Mouse (Mus musculus) neural tube, embryonic 12.5 days (tissue): ENCODE data around the gene Mtrex. TPM values are rescaled to one million over a fixed set of nuclear protein-coding genes. Genes with fewer than 3 reads are reported as not detected.

Experiments used
- ATAC-seq: fragments of 200-750 bp; cut with Nextera tagmentation; 2 replicates; pipeline ENCODE4 v1.8.0; 2017; ENCODE audit warnings: low read depth, mild to moderate bottlenecking, moderate TSS enrichment, moderate library complexity; ENCODE audit not compliant: low FRiP score
- H3K27ac ChIP-seq: fragments of 300-500 bp; sonication (generic); 2 replicates; pipeline ENCODE4 v1.5.1; 2016
- H3K27me3 ChIP-seq: fragments of 300-500 bp; sonication (generic); replicated peaks from 2 replicates; pipeline ENCODE4 v1.6.1; 2016; ENCODE audit warnings: mild to moderate bottlenecking
- H3K36me3 ChIP-seq: fragments of 300-500 bp; sonication (generic); 2 replicates; pipeline ENCODE4 v1.6.1; 2016; ENCODE audit warnings: mild to moderate bottlenecking
- H3K4me1 ChIP-seq: fragments of 300-500 bp; sonication (generic); 2 replicates; pipeline ENCODE4 v1.6.1; 2016
- H3K4me2 ChIP-seq: fragments of 300-500 bp; sonication (generic); replicated peaks from 2 replicates; pipeline ENCODE4 v1.6.1; 2016; ENCODE audit warnings: mild to moderate bottlenecking
- H3K4me3 ChIP-seq: fragments of 300-500 bp; sonication (generic); 2 replicates; pipeline ENCODE4 v1.5.1; 2016
- H3K9ac ChIP-seq: fragments of 300-500 bp; sonication (generic); 2 replicates; pipeline ENCODE4 v1.6.1; 2016; ENCODE audit warnings: mild to moderate bottlenecking
- H3K9me3 ChIP-seq: fragments of 300-500 bp; sonication (generic); 2 replicates; pipeline ENCODE4 v1.6.1; 2016; ENCODE audit warnings: mild to moderate bottlenecking
- WGBS: fragments of 180-500 bp; shearing (Covaris S2); methylation state at CpG from one replicate; pipeline ENCODE4 v1.1.7; 2016; 5-methylcytosine and 5-hydroxymethylcytosine counted together
- polyA plus RNA-seq: library from polyadenylated mRNA; unstranded; fragments of >200 nt; fragmentation: Nextera tagmentation; extraction: Ambion mirVana; gene quantifications from 2 replicates; pipeline ENCODE4 v1.2.1, GENCODE M21; 2016

Mtrex gene
- polyA plus RNA-seq, 1 experiment from 2014 or later = 88.9 TPM

DNA sequence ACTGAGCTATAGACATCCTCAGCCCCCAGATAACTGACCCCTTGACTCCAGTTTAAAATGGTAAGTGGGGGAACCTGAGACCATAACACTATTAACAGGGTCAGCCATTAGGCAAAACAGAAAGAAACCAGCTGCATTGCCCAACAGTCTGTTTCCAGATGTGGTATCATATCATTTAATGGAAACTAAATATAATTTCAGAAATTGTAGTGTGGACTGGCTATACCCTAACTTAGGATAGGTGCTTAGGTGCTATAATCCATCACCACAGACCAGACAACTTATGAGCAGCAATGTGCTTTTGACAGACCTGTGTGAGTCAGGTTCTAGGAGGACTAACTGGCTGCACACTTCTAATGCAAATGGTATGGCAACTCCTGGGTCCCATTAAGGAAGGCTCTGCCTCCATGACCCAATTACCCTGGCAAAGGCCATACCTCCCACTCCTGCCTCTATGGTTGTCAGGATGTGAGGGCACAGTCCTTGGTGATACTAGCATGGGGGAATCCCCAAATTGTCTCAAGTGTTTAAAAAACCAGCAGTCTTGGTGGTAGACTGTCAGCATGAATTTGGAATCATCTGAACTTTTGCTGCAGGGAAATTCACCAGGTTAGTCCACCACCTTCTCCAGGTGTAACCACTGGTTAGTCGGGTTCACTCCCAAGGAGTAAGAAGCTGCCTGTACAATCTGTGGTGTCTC is 64.1 kb downstream of the Mtrex start:
- no peaks in the 10 kb centered on the region for H3K4me1 ChIP-seq
- no peak overlapping the region for H3K4me3 ChIP-seq
- H3K9me3 ChIP-seq = no peaks in the 10 kb centered on the region
- no peak overlapping the region for H3K27ac ChIP-seq
- H3K9ac ChIP-seq = no peak overlapping the region
- H3K4me2 ChIP-seq = no peak overlapping the region
- peaks cover 52% of the 10 kb centered on the region for H3K36me3 ChIP-seq
- no peak for ATAC-seq
- H3K27me3 ChIP-seq = no peaks in the 10 kb centered on the region
- 92% methylated on average over 1 of the region's 1 CpGs for WGBS

DNA sequence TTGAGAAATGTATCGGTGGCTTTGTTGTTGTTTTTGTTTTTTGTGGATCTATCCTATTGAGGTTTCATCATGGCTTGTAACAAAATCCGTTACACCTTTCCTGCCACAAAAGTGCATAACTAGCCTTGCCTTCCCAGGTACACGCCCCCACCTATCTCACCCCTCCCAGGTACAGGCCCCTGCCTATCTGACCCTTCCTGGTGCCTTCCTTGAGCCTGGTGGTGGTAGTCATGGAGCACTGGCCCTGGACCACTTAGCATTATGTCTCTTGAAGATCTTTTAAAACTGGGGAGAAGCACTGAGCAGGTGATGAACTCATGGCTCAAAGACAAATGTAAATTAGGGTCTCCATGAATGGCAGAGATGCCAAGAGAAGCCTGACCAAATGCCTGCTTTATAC is 64.9 kb downstream of the Mtrex start:
- no peak for ATAC-seq
- Histone ChIP-seq H3K9ac (no peak overlapping the region), H3K4me3 (no peak overlapping the region), H3K27ac (no peak overlapping the region), H3K36me3 (peaks cover 46% of the 10 kb centered on the region), H3K27me3 (no peaks in the 10 kb centered on the region), H3K4me1 (no peaks in the 10 kb centered on the region), H3K4me2 (no peak overlapping the region), H3K9me3 (no peaks in the 10 kb centered on the region)
- 75% methylated on average over 3 of the region's 3 CpGs for WGBS

DNA sequence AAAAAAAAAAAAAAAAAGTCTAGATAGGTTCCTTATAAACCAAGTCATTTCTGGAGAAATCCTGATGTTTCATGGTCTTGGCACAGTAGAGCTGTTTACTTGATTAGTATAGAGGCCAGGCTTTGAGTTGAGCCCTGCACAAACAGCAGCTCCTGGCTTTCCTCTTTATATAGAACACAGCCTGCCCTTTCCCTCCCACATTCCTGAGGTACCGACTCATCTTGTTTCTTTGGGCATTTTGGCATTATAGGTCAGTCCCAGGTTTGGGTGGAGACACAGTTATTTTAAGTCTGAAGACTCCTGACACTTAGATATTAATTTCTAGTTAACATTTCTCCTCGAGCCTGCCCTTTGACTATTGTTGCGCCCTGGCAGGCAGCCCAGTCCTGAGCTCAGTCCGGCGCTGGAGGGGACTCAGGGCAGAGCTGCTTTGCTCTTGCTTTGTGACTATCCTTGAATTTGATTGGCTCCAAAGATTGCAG is 65.3 kb downstream of the Mtrex start:
- Histone ChIP-seq H3K9ac (no peak overlapping the region), H3K9me3 (no peaks in the 10 kb centered on the region), H3K27ac (no peak overlapping the region), H3K4me2 (no peak overlapping the region), H3K4me3 (no peak overlapping the region), H3K27me3 (no peaks in the 10 kb centered on the region), H3K4me1 (no peaks in the 10 kb centered on the region), H3K36me3 (peaks cover 44% of the 10 kb centered on the region)
- no peak for ATAC-seq
- 63% methylated on average over 5 of the region's 5 CpGs for WGBS

DNA sequence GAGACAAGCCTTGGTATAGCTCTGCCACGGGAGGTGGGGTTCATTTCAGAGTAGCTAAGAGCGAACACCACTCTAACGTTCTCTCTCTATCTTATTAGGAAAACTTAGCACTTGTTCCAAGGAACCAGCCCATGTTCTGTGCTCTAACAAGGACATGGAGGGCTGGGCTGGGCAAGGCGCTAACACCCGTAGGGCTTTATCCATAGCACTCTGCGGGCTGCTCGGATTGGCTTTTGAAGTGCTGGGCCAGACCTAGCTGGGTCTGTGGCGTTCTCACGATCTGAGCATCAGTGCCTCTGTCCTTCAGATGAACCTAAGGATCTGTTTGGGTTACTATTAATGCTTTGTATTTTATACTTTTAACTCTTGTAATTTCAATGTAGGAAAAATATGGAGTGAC is 66.3 kb downstream of the Mtrex start:
- Histone ChIP-seq H3K36me3 (peaks cover 34% of the 10 kb centered on the region; the same call in 1 of the 2 replicates), H3K27ac (no peak overlapping the region), H3K4me3 (no peak overlapping the region), H3K9ac (no peak overlapping the region), H3K4me1 (no peaks in the 10 kb centered on the region), H3K9me3 (no peaks in the 10 kb centered on the region), H3K27me3 (no peaks in the 10 kb centered on the region), H3K4me2 (no peak overlapping the region)
- ATAC-seq = no peak
- 90% methylated on average over 9 of the region's 9 CpGs for WGBS

DNA sequence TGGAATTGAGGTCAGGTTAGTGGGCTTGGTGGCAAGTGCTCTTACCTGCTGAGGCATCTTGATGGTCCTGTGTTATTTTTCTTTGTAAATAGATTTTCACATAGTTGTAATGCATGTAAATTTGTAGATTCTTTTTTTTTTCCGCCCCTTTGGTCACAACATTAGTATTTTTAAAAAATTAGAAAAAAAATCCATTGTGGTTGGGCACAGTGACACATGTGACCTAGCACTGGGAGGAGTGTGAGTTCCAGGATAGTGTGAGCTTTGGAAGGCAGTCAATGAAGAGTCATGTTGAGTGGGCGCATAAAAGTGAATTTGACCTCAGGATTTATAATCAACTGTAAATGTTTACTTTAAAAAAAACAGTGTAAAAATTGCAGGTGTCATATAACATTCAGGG is 66.8 kb downstream of the Mtrex start:
- no peaks in the 10 kb centered on the region for H3K9me3 ChIP-seq
- ATAC-seq = no peak
- no peaks in the 10 kb centered on the region for H3K4me1 ChIP-seq
- no peak overlapping the region for H3K9ac ChIP-seq
- peaks cover 29% of the 10 kb centered on the region; the same call in 1 of the 2 replicates for H3K36me3 ChIP-seq
- WGBS = 86% methylated on average over 2 of the region's 2 CpGs
- H3K4me2 ChIP-seq = no peak overlapping the region
- H3K4me3 ChIP-seq = no peak overlapping the region
- H3K27ac ChIP-seq = no peak overlapping the region
- no peaks in the 10 kb centered on the region for H3K27me3 ChIP-seq

DNA sequence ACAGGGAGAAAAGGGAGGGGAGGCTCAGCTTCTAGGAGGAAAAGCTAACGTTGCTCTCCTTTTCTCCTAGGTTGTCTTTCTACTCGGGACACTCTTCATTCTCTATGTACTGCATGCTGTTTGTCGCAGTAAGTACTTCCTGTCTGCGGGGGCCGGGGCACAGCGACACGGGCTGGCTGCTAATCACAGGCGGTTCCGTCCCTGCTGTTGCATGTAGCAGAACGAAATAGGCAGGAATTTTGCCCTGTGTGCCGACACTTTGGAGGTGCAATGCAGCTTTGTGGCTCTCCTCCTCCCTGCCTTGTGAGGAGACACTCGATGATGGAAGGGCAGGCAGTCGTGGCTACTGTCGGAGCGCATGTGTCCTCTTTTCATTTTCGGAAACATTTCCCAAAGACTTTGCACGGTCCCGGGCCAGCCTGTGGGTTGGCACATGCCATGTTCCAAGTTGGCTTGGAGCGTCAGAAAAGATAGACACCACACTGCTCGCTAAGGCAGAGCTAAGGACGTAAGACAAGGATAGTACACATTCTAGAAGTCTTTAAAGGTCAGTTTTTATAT is 67.5 kb downstream of the Mtrex start:
- peaks cover 23% of the 10 kb centered on the region; the same call in 1 of the 2 replicates for H3K36me3 ChIP-seq
- no peak overlapping the region for H3K4me3 ChIP-seq
- no peak overlapping the region for H3K9ac ChIP-seq
- H3K27ac ChIP-seq = no peak overlapping the region
- no peaks in the 10 kb centered on the region for H3K9me3 ChIP-seq
- WGBS = 90% methylated on average over 21 of the region's 21 CpGs
- ATAC-seq = no peak
- H3K4me1 ChIP-seq = no peaks in the 10 kb centered on the region
- H3K27me3 ChIP-seq = no peaks in the 10 kb centered on the region
- no peak overlapping the region for H3K4me2 ChIP-seq

DNA sequence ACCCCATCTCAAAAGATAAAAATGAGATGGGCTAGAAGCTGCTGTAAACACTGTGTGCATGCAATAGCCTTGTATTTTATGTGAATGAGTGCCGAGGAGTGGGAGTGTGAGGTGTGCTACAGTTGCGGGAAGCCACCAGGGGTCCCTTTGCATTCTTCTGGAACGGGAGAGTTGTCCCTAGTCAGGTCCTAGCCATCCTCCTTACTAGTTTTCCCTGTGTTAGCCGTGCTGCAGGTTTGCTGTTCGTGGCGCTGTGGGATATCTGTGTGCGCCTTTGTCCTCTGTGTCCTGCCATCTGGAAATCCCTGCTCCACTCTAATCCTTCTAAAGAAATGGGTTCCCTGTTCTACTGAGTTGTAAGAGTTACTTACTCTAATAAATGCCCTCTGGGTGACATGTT is 69.3 kb downstream of the Mtrex start:
- Histone ChIP-seq H3K9ac (no peak overlapping the region), H3K4me2 (no peak overlapping the region), H3K36me3 (peaks cover 8% of the 10 kb centered on the region; the same call in 1 of the 2 replicates), H3K4me1 (0 out of 2 replicates have a peak, but pooled peaks cover 4% of the 10 kb centered on the region), H3K27me3 (no peaks in the 10 kb centered on the region), H3K9me3 (no peaks in the 10 kb centered on the region), H3K27ac (no peak overlapping the region), H3K4me3 (no peak overlapping the region)
- 82% methylated on average over 7 of the region's 7 CpGs for WGBS
- no peak for ATAC-seq

- peaks cover 3% of the 10 kb centered on the region; the same call in 1 of the 2 replicates for H3K36me3 ChIP-seq
- no peak overlapping the region for H3K4me2 ChIP-seq
- no peak overlapping the region for H3K9ac ChIP-seq
- 0 out of 2 replicates have a peak, but pooled peaks cover 4% of the 10 kb centered on the region for H3K4me1 ChIP-seq
- ATAC-seq = peak; percentile 66; the same call in 1 of the 2 replicates
- no peak overlapping the region for H3K4me3 ChIP-seq
- no peaks in the 10 kb centered on the region for H3K27me3 ChIP-seq
- H3K9me3 ChIP-seq = no peaks in the 10 kb centered on the region
- 59% methylated on average over 6 of the region's 6 CpGs for WGBS
- H3K27ac ChIP-seq = no peak overlapping the region
Observed at GRCm38 (mm10) chr13:112854402-112854801, 72.8 kb downstream of the Mtrex start.

- ATAC-seq = peak; percentile 63
- Histone ChIP-seq H3K36me3 (peaks cover 3% of the 10 kb centered on the region; the same call in 1 of the 2 replicates), H3K4me2 (peak overlapping the region; percentile 22; the same call in 1 of the 2 replicates), H3K9ac (no peak overlapping the region), H3K9me3 (no peaks in the 10 kb centered on the region), H3K27me3 (no peaks in the 10 kb centered on the region), H3K4me3 (no peak overlapping the region), H3K27ac (no peak overlapping the region), H3K4me1 (0 out of 2 replicates have a peak, but pooled peaks cover 4% of the 10 kb centered on the region)
- 42% methylated on average over 17 of the region's 17 CpGs for WGBS
Observed at GRCm38 (mm10) chr13:112853710-112854316, 73.4 kb downstream of the Mtrex start.

DNA sequence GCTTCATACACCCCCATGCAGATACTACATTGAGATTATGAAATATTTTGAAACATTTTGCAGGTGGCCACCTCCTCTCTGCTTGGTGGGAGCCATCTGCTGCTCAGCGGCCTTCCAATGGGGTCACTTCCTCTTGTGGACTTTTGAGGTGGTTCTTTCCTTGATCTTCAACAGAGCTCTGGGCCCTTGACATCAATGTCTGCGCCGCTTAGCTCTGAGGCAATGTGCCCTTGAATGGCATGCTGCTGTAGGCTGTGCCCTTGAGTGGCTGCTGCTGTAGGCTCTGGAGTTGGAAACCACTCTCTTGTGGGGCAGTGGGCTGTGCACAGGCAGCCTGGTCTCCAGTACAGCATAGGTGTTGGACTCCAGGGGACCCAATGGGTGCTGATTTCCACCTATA is 81.3 kb downstream of the Mtrex start:
- 100% methylated on average over 3 of the region's 3 CpGs for WGBS
- Histone ChIP-seq H3K9me3 (0 out of 2 replicates have a peak, but pooled peaks cover 3% of the 10 kb centered on the region), H3K4me2 (no peak overlapping the region), H3K27me3 (no peaks in the 10 kb centered on the region), H3K9ac (no peak overlapping the region), H3K36me3 (peaks cover 11% of the 10 kb centered on the region), H3K4me1 (no peaks in the 10 kb centered on the region), H3K27ac (no peak overlapping the region), H3K4me3 (no peak overlapping the region)
- no peak for ATAC-seq

DNA sequence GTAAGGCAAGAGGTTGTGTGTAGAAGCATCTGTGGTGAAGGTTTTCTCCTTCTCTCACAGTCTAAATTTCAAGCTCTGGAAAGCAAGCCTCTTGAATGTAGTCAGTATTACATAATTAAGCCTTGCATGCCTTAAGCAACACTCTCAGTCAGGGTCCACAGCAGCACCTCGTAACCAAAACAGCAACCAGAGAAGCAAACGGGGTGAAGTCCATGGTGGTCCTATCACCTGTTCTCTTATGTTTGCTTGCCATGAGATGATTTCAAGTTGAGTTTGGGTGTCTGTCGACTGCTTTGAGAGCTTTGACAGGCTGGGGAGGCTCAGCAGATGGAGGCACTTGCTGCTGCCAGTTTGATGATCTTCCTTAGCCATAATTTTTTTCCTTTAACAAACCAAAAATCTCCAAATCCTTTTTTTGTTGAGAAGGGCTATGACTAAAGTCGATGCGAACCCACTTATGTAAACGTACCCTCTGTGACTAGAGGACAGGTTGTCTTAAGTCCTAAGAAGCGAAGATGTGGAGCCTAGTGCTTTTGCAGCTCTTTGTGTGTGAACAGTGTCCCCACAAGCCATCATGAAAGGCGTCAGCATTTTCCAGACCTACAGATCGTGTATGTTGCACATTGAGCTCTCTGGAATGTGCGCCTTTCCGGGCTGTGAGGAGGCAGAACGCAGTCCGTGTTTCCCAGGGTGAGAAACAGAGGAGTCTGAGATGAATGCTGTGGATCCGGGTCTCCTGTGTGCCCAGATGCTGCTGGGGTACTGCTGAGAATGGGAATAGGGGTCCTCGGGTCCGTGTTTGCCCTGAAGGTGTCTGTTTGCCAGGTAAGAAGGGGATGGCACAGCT is 86.7 kb downstream of the Mtrex start:
- WGBS = 92% methylated on average over 16 of the region's 16 CpGs
- no peak overlapping the region for H3K4me3 ChIP-seq
- no peak overlapping the region for H3K27ac ChIP-seq
- H3K36me3 ChIP-seq = peaks cover 8% of the 10 kb centered on the region
- no peak for ATAC-seq
- H3K9ac ChIP-seq = no peak overlapping the region
- H3K4me1 ChIP-seq = no peaks in the 10 kb centered on the region
- no peaks in the 10 kb centered on the region for H3K27me3 ChIP-seq
- H3K4me2 ChIP-seq = no peak overlapping the region
- 0 out of 2 replicates have a peak, but pooled peaks cover 3% of the 10 kb centered on the region for H3K9me3 ChIP-seq
